8 mouse cellular contexts compared by ENCODE assay signal in the genomic region with DNA sequence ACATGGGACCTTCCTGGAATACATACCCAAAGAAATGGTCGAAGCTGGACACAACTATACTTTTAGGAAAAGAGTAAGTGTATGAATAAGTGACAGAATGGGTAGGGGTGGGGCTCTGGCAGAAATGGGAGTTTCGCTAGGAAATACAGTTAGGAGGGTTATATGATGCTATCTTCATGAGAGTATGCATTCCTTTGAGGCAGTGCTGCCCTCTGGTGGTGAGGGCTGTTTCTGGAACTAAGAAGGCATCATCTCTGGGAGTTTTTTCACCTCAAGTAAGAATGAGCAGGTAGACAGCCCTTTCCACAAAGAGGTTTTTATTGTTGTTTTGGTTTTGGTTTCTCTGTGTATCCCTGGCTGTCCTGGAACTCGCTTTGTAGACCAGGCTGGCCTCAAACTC. TPM values are rescaled to one million over a fixed set of nuclear protein-coding genes. Genes with fewer than 3 reads are reported as not detected.
DNase-seq lines count a peak whose midpoint lies in the region; TF ChIP-seq lines count a peak whose summit lies in the region.
"Had no signal": no experiment of that assay in that cellular context is flagged by ENCODE, and none has a peak within 500 bp of the region (broad histone marks: within the 10 kb centered on the region; RNA-seq: fewer than 3 reads in every experiment).

No protein-coding gene starts in this region.

- intact Hi-C loops in gastrocnemius, adult 2 months (cut with DNase I) = loop anchor here (1.0 kb wide), 1 partner anchor 64 kb away; no protein-coding TSS in a partner anchor

- H3K27ac ChIP-seq in gastrocnemius, adult 2 months = no peak overlapping the region
- H3K27ac ChIP-seq: limb, embryonic 15.5 days had no signal

- peak; percentile 90 for TF ChIP-seq CTCF in gastrocnemius, adult 2 months (IDR thresholded peaks at IDR 0.05)

- peak; percentile 88 for DNase-seq in CD4-positive, CD25-positive, alpha-beta regulatory T cell, adult 2 months (ENCODE audit: low read depth, low spot score)
- peak; percentile 32 for DNase-seq in MEL-GATA-1-ER (ENCODE audit: extremely low read depth, low read depth)
- peak; percentile 88 for DNase-seq in cerebellum, adult 9-10 months
- peak; percentile 79 for DNase-seq in gastrocnemius, adult 2 months
- DNase-seq in kidney, postnatal 4 days = peak; percentile 90 to 91
- peak; percentile 86 for DNase-seq in lung, postnatal 10 days
- DNase-seq in skeletal muscle tissue, adult 2 months (ENCODE audit: low read depth, low spot score) = peak; percentile 53

- no peak overlapping the region for H3K4me3 ChIP-seq in gastrocnemius, adult 2 months
- H3K4me3 ChIP-seq: limb, embryonic 15.5 days had no signal

RNA-seq across cellular contexts. Expression of a gene that starts 5.5 kb away (rescaled TPM):
- total RNA-seq in gastrocnemius, adult 2 months (2021) = not detected

RNA-seq across cellular contexts. Expression of a gene that starts 19.4 kb away (rescaled TPM):
- total RNA-seq in gastrocnemius, adult 2 months (2021) = 1 to 10 TPM; 7.4 to 9.1 TPM

RNA-seq across cellular contexts. Expression of a gene that starts 30.7 kb away (rescaled TPM):
- not detected for total RNA-seq in gastrocnemius, adult 2 months (2021)

RNA-seq across cellular contexts. Expression of a gene that starts 35.6 kb away (rescaled TPM):
- 10 to 100 TPM; 28.3 to 28.4 TPM for total RNA-seq in gastrocnemius, adult 2 months (2021)

Comparison
In these comparisons a context has a peak if more than half of its experiments do, and no peak if none do; other contexts are left out.
1. DNase-seq: peak in every context shown above with its lines; median percentile 90 in kidney, postnatal 4 days; 88 in CD4-positive, CD25-positive, alpha-beta regulatory T cell, adult 2 months; 88 in cerebellum, adult 9-10 months; 86 in lung, postnatal 10 days; 79 in gastrocnemius, adult 2 months; 53 in skeletal muscle tissue, adult 2 months; 32 in MEL-GATA-1-ER.